Mouse (Mus musculus) limb, embryonic 12.5 days (tissue): ENCODE measurements around the gene Vill. TPM values are rescaled to one million over a fixed set of nuclear protein-coding genes. Genes with fewer than 3 reads are reported as not detected.
A peak's percentile ranks its signal among the peaks of the same experiment; 100 is the strongest.

Experiments
- ATAC-seq: fragments of 200-750 bp; cut with Nextera tagmentation; 2 replicates; pipeline ENCODE4 v1.8.0; 2017; ENCODE audit warnings: low read depth, moderate TSS enrichment; ENCODE audit not compliant: insufficient number of reproducible peaks, insufficient read depth, low FRiP score, low TSS enrichment
- H3K27ac ChIP-seq: fragments of 300-500 bp; sonication (generic); 2 replicates; pipeline ENCODE4 v1.5.1; 2016; ENCODE audit warnings: mild to moderate bottlenecking, moderate library complexity
- H3K27me3 ChIP-seq: fragments of 300-500 bp; sonication (generic); 2 replicates; pipeline ENCODE4 v1.6.1; 2016; ENCODE audit warnings: mild to moderate bottlenecking, moderate library complexity
- H3K36me3 ChIP-seq: fragments of 300-500 bp; sonication (generic); 2 replicates; pipeline ENCODE4 v1.6.1; 2016; ENCODE audit warnings: mild to moderate bottlenecking, moderate library complexity
- H3K4me1 ChIP-seq: fragments of 300-500 bp; sonication (generic); replicated peaks from 2 replicates; pipeline ENCODE4 v1.6.1; 2016
- H3K4me2 ChIP-seq: fragments of 300-500 bp; sonication (generic); 2 replicates; pipeline ENCODE4 v1.6.1; 2016; ENCODE audit warnings: mild to moderate bottlenecking, moderate library complexity
- H3K4me3 ChIP-seq: fragments of 300-500 bp; sonication (generic); replicated peaks from 2 replicates; pipeline ENCODE4 v1.5.1; 2016; ENCODE audit warnings: mild to moderate bottlenecking
- H3K9ac ChIP-seq: fragments of 300-500 bp; sonication (generic); replicated peaks from 2 replicates; pipeline ENCODE4 v1.6.1; 2016; ENCODE audit warnings: mild to moderate bottlenecking, moderate library complexity
- H3K9me3 ChIP-seq: fragments of 300-500 bp; sonication (generic); 2 replicates; pipeline ENCODE4 v1.6.1; 2016; ENCODE audit warnings: mild to moderate bottlenecking, moderate library complexity
- WGBS: fragments of 180-500 bp; shearing (Covaris S2); methylation state at CpG from one replicate; pipeline ENCODE4 v1.1.7; 2016; 5-methylcytosine and 5-hydroxymethylcytosine counted together
- microRNA-seq: library from miRNA; unstranded; fragments of <30 nt; microRNA quantifications from one replicate; pipeline ENCODE4, GENCODE M21; 2017
- polyA plus RNA-seq: library from polyadenylated mRNA; unstranded; fragments of >200 nt; fragmentation: Nextera tagmentation; extraction: Ambion mirVana; gene quantifications from 2 replicates; pipeline ENCODE4 v1.2.1, GENCODE M21; 2016

Vill gene
- polyA plus RNA-seq, 1 experiment from 2014 or later: 42.4 TPM

DNA sequence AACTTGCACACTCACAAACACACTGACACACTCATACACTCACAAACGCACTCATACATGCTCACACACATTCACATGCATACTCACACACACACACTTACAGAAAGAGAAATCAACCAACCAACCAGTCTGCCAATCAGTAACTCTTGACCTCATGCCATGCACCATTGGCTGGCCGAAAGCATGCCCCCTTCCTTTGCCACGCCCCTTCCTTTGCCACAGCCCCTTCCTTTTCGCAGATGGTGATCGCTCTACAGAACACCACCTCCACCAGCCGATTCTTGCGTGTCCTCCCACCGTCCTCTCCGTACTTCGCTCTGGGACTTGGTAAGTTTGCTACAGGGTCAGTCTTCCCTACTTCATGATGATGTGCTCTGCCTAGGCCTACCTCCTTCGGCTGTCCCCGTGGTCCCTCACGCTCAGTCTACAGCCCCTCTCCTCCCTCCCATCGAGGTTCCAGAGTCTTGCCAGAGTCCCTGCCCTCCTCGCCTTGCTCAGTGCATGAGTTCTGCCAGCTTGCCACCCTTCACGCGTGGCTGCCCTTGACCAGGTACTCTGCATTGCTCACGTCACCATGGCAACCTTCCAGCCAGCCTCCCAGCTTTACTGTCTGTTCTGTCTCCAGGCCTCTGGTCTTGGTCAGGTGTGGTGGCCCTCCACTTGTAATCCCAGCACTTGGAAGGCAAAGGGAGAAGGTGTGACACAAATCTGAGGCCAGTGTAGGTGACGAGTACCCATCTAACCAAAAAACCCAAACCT is 67.0 kb downstream of the Vill start:
- H3K4me2 ChIP-seq: no peak overlapping the region
- H3K36me3 ChIP-seq: no peaks in the 10 kb centered on the region
- 89% methylated on average over 19 of the region's 19 CpGs for WGBS
- no peak for ATAC-seq
- 0 out of 2 replicates have a peak, but pooled peaks cover 5% of the 10 kb centered on the region for H3K4me1 ChIP-seq
- no peak overlapping the region for H3K27ac ChIP-seq
- H3K9ac ChIP-seq: no peak overlapping the region
- no peak overlapping the region for H3K4me3 ChIP-seq
- H3K9me3 ChIP-seq: no peaks in the 10 kb centered on the region
- H3K27me3 ChIP-seq: no peaks in the 10 kb centered on the region

- Histone ChIP-seq H3K4me1 (0 out of 2 replicates have a peak, but pooled peaks cover 5% of the 10 kb centered on the region), H3K27me3 (no peaks in the 10 kb centered on the region), H3K4me3 (no peak overlapping the region), H3K4me2 (no peak overlapping the region), H3K27ac (no peak overlapping the region), H3K36me3 (no peaks in the 10 kb centered on the region), H3K9me3 (no peaks in the 10 kb centered on the region), H3K9ac (no peak overlapping the region)
- WGBS: 55% methylated on average over 3 of the region's 3 CpGs
- no peak for ATAC-seq
Measured at GRCm38 (mm10) chr9:119120168-119120560, 67.6 kb downstream of the Vill start.

Small RNAs within 50 kb of the gene (microRNA-seq; reads per million reads assigned to microRNA genes)
- gene Mir26a-1: 13.2 reads per million, percentile 28 among the genes with 10 or more reads in this experiment

Other genes with a start within 250 kb of the Vill start
- 19.2 and 19.9 TPM in 2 replicates for gene Ctdspl, start 126.3 kb upstream of the Vill start, polyA plus RNA-seq
- gene Plcd1, start 40.7 kb downstream of the Vill start, polyA plus RNA-seq: 25.1 and 27.8 TPM in 2 replicates
- gene Dlec1, start 49.7 kb downstream of the Vill start, polyA plus RNA-seq: 2.0 and 2.3 TPM in 2 replicates
- 1.5 TPM in 2 replicates for gene Acaa1b, start 104.3 kb downstream of the Vill start, polyA plus RNA-seq
- not detected in 2 replicates for gene Gm47289, start 106.4 kb downstream of the Vill start, polyA plus RNA-seq
- gene Slc22a13, start 156.3 kb downstream of the Vill start, polyA plus RNA-seq: not detected in 2 replicates